Mouse (Mus musculus) thymus, adult 2 months (tissue): ENCODE data around the gene Gskip.

ENCODE experiments used
- CTCF ChIP-seq: fragments of 200-500 bp; IDR thresholded peaks from 2 replicates; pipeline ENCODE4 v1.5.1; 2012; ENCODE audit warnings: mild to moderate bottlenecking, control low read depth, low read length, moderate library complexity, borderline replicate concordance; ENCODE audit not compliant: control insufficient read depth, poor library complexity, insufficient read depth; ENCODE audit errors: extremely low read depth
- POLR2A ChIP-seq: fragments of 200-500 bp; IDR thresholded peaks from 2 replicates; pipeline ENCODE4 v1.6.1; 2012; ENCODE audit warnings: mild to moderate bottlenecking, low read length, control low read depth, moderate library complexity; ENCODE audit not compliant: control insufficient read depth, poor library complexity, insufficient read depth; ENCODE audit errors: extremely low read depth

DNA sequence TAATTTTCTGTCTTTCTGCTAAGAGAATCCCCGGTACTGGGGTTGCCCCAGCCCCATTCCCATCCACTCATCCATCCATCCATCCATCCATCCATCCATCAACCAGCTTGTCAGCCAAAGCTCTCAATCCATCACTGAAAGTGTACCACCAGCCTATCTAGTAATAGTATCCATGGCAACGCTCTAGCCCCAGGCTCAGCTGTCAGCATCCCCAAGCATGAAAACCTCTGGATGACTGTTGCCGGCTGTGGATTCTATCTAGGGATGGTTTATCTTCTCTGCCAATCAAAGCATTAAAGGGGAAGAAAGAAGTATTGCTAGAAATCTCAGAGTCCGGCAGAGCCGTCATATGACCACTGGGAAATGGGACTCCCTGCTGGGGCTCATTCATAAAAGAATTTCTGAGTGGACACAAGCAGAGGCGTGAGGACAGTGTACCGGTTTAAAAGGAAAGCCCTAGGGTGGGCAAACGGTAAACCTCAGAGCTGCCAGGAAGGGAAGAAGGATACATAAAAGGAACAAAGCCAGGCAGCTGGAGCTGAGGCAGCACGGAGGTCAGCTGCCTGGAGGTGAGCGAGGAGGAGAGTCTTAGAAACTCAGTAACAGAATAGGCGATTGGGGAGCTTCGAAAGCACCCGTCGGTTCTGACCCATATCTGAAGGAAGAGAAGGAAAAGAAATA, 37.0 kb downstream of the Gskip start:
- TF ChIP-seq CTCF (no peak), POLR2A (no peak)
